Mouse (Mus musculus) CD8-positive naive resting alpha-beta T cell, adult 2 months (primary cell): Measurements from ENCODE around the gene Clk3.

Experiments
- DNase-seq, 2 experiments: peaks; one replicate each; pipeline ENCODE4 v3.0.0; 2022; ENCODE audit warnings: low read depth in 2 of 2, low spot score in 2 of 2

The Clk3 gene

DNA sequence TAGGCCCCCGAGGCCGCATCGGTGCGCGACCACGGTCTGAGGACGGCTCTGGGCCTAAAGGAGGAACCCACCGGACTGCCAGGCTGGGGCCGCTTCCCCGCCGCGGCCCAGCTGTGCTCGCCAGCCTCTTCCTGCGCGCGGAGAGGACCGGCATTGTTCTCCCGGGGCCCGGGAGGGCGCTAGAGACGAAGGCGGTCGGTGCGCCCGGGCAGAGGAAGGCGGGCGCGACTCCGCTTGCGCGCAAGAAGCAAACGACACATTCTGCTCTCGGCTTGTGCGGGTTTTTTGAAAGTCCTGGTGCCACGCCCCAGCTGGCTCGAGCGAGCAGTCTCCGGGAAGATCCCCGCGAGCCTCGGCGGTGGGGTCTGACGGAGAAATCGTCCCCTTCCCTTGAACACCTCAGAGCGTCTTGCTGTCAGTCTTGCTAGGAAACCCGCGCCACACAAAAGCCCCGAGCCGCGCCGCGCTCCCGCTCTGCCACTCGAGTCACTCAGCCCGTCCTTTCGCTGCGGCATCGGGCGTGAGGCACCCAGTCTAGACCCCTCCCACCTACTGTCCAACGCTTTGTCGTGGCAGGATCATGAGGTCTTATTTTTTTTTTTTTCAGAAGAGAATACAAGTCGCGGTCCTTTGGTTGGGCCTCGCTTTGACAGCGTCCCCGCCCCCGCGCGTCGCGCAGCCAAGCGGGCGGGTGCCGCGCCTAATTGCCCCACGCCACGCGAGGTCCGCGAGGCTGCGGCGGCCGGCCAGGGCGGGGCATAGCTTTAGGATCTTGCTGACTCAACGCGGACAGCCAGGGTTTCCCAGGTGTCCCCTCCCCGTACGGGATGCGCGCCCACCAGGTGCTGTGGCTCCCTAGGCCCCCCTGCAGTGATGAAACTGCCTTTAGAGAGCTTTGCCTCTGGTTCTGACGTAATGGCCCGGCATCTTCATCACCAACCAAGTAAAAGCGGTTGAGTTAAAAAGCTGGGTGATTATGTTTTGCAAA lies at the start of gene Clk3:
Gene Clk3 (minus strand): TSS at position 497 of the 988 bp plus-strand sequence.
- DNase-seq = peak; percentile 58 to 62

DNA sequence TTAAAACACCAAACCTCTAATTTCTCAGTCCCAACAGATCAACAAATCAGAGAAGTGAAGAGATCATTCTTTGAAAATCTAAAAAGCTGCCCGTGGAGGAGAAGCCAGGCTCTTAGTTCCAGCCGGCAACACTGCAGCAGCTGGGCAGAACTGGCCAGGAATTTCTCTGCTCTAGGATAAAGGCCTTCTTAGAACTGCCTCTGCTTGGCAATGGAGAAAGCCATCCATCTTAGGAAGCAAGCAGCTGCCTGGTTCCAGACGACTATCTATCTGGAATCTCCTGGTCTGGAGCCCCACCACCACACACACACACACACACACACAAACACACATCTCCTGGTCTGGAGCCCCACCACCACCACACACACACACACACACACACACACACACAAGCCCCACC lies 49.2 kb upstream of the Clk3 start:
- no peak for DNase-seq

DNA sequence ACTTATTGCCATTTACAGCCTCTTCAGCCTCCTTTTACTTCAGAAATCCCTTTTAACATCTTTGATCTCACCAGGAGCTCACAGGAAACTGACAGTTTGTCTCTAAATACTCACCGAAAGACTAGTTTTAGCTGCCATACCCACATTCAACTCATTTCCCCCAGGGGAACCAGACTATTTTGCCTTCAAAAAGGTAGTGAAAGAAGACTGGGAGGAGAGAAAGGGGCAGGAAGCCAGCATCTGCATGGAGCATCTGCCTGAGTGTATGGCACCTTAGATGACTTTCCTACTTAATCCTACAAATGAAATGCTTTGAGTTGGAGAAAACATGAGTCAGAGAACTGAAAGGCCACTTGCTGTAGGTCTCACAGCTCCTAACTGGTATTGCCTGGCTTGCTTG lies 48.4 kb upstream of the Clk3 start:
- DNase-seq = no peak

DNA sequence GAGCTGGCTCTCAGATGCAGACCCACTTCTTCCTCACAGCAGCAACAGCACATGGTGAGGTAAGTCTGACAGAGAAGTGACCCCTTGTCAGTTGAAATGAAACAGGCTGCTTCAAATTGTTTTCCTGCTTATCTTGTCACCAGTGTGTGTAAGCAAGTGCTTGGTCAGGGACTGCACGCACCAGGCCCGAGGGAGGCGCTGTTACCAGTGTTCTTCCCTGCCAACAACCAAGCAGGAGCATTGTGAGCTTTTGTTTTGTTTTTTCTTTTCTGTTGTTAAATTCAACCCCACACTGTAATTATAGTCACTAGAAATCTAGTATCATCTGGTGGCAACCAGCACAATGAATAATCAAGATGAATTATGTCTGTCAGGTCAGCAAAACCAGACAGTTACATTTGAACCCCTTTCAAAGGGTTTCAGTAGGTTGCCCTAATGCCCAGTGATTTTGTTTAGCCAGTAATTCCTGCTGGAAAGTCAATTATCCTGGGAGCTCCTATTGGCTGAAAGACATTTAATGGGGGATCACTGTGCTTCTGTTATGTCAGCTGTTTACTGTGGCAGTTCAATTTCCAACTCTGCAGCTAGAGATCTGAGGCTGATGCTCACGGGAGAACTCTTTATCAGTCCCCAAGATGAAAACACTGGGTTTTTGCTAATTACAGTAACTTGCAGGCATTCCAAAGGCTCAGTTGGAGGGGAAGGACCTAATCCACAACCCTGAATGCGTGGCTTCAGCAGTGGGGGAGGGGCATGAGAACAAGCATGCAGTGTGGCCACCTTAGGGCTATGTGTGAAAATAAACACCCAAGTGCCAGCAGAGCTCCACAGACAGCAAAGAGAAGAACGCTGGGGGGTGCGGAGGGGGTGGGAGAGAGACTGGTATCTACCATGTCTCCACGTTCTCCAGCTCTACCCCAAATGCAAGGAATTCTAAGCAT lies 46.4 kb upstream of the Clk3 start:
- no peak for DNase-seq

DNA sequence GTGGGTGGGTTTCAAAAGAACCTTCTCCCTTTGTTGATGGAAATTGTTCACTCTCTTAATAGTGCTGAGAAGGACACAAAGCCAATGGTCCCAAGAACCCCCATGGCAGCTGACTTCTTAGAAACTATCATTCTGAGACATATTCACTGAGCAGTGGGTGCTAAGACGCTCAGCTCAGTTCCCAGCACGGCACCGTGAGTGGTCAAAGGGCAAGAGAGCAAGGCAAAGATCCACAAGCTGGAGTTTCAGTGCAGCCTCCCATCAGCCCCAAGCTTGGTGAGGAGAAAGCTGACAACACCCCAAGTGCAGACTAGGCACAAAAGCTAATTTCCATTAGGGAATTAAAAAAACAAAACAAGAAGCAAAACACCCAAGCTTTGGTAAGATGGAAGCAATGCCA lies 45.0 kb upstream of the Clk3 start:
- DNase-seq = no peak

DNA sequence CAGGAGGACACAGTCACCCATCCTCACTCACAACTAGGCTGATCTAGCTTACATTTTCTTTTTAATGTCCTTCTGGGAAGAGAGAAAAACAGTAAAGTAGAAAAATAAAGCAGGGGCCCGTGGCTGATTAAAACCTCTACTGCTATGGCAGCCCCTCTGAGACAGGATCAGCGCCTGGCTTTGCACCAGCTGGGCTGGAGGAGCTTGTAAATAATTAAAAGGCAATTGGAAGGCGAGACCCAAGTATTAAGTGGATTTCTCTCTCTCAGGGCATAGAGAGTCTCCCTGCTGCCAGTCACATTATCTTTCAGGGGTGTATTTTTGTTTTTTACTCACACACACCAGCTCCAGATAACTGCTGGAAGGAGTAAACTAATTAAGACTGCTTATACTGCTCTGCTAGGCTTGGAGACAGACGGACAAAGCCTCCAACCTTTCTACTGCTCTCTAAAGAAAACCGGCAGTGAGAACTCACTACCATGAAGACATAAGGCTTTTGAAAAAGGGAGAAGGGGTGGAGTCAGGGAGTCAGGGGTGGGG lies 43.2 kb upstream of the Clk3 start:
- DNase-seq = no peak

DNA sequence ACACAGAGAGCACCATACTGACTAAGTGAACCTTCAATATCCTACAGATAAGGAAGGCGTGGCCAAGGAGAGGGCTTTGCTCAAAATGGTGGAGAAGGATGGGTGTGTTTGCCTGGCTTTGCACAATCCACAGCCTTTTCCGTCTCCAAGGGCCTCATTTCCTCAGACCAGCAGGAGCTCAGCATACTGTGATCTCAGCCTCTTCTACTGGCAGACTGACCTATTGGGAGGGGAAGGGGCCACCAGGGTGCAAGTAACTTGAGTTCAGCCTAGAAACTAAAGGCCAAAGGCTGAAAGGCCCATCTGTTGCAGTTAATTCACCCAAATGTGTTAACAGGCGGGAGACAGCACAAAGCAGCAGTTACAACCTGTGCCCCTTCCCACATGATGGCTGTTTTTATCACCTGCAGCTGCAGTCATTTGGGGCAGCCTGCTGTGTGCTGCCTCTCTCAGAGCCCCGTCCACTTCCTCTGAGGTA lies 41.6 kb upstream of the Clk3 start:
- no peak for DNase-seq

DNA sequence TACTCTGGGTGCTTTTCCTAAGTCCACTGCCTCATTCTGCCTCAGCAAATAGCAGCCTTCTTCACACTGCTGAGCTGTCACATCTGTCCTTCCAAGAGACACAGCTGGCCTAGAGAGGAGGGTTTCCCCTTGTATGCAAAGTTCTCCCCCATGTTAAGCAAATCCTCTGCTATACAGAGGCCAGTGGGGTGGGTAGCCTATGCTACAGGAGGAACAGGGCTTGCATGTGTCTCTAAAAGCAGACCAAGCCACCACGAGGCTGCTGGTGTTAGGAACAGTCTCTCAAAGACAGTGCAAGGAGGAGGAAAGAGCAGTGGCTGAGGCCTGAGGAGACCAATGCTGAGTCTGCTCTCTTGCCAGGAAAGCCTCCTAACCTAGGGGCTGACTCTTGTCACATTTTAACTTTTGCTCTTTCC lies 40.4 kb upstream of the Clk3 start:
- no peak for DNase-seq

DNA sequence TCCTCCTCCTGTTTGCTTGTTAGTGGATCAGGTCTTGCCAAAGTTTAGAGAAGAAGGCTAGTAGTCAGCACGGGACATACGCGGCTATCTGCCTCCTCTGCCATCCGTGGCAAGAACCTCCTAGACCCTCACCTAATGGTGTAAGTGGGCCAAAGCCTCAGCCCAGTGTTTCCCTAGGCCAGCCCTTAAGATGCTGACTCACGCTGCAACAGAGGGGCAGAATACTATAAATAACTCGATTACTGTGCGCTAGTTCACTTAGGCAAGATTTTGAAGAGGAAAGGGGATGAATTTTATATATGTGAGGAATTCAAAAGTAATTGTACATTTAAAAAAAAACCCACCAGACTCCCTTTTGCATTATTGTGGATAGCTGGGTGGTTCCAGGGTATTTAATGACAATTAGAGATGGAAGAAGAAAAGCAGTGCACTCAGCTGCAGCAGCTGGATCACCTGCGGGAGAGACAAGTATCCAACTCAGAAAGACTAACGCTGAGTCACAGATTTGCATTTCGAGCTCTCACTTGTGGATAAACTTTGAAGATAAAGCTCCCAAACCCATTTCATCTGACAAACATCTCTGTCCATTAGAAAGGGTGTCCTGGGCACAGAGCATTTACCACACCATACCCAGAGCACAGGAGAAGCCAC lies 39.6 kb upstream of the Clk3 start:
- DNase-seq = no peak

DNA sequence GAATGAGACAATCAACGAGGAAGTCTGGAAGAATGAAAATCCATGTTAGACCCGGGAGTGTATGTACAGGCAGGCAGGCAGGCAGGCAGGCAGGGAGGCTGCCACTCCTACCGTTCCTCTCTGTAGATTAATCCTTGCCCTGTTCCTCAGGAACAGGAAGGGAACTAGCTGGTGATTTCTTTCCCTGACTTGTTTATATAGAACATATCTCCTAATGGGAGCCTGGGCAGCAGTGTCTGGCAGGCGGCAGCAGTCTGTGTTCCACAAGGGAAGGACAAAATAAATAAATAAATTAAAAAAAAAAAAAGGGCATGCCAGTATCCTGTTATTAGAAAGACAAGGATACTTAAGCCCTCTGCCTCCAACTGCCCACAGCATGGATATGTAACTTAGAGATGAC lies 38.2 kb upstream of the Clk3 start:
- no peak for DNase-seq

DNA sequence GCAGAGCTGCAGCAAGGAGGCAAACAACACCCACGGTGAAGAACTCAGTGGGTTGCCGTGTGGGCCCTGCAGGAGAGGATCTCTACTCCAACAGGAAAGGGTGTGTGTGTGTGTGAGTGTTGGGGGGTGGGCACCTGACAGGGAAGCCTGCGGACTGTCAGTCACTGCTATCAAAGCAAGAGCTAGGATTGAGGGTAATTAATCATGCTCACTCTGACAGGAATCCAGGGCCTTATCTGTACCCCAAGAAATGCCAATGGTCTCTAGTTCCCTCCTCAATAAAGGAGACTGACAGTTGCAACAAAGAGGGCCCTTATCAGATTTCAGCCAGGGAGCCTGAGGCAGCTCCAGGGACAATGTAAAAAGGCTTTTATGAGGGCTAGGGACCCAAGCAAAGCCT lies 37.4 kb upstream of the Clk3 start:
- DNase-seq = no peak

DNA sequence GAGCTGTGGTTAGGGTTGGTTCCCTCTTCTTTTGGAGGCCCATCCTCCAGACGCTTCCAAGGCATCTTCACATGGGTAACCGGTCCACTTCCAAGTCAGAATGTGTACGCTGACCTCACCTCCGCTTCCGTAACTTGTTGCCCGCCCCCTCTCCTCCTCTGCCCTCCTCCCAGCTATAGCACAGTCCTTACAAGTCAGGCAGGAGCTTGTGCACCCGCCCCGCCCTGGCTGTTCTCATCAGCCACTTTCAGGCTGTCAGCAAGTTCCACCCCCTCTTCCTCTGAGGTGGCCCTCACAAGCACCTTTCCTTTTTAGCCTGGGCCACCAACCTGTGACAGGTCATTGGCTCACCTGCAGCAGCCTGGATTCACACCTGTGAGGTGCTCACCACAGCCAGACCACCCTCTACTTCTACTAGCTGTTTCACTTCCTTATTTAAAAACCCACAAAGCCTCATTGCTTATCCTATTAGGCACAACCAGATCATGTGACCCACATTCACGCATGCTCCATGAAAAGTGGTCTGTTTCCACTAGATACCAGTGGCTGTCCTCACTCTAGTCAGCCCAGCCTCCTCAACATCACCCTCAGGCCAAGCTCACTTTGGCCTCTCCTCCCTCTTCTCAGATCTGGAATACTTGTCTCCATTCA lies 34.8 kb upstream of the Clk3 start:
- DNase-seq = no peak

DNA sequence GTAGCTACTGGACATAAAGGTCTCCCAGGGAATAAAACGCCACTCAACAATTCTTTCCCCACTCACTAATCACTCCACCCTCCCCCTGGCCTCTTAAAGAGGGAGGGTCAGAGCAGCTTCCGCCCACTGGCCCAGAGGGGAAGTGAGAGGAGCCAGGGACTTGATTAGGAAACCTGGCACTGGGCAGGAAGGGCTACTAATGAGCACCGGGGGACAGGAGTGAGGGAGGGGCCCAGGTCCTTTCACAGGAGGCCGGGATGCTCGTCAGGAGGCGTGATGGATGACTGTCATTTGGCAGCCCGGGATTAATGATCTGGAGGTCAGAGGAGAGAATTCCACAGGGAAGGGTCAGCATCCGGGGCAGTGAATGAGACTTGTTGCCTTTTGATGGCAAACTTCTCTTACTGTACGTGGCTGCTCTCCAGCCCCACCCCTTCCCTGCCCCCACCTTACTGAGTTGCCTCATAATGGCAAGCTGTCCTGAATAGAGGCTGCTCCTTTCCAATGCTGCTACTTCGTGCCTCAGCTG lies 33.1 kb upstream of the Clk3 start:
- DNase-seq = no peak

DNA sequence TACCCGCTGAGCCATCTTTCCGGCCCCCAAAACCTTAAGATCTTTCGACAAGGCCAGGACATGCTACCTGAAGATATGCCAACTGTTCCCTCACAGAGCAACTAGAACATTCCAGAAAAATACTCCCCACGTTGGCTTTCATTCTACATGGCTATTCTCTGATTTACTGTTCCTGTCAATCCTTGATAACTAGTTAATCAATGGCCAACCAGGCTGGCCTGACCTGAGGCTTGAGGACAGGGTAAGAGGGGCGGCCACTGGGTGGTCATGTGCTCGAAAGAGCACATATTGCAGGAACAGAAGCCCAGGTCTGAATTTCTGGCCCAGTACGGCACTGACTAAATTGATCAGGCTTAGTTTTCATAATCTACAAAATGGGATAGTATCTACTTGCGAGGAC lies 31.8 kb upstream of the Clk3 start:
- DNase-seq = no peak

DNA sequence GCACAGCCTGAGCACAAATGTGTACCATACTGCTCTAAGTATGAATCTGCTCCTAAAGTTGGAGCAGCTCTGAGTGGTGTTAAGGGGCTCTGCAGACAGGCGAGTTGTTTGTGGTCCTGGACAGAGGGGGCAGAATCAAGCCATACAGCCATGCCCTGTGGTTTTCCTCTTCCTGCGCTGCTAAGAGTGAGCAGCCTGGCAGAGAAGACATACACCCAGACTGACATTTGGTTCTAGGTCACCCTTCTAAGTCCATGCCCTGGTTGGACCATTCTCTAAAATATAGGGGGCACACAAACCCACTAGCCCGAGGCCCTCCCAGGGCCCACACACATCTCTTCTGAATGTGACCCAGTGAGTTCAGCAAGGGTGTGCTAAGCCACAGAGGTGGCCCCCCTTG lies 24.1 kb upstream of the Clk3 start:
- DNase-seq = no peak

DNA sequence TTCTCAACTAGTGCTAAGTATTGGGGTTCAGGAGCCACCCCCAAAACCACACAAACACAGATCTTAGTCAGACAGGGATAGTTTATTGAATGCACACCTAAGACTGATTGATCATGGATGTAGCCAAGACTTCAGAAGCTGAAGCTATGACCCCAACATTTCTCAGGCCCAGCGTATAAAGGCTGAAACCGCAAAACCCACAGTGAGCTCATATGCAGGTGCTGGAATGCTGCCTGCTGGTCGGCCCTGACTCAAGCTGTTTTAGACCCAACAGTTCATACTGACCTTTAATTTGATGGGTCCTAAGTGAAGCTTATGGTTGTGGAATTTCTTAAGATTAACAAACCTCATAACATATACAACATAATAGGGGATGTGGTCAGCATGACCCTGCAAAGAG lies 17.0 kb upstream of the Clk3 start:
- DNase-seq = no peak

DNA sequence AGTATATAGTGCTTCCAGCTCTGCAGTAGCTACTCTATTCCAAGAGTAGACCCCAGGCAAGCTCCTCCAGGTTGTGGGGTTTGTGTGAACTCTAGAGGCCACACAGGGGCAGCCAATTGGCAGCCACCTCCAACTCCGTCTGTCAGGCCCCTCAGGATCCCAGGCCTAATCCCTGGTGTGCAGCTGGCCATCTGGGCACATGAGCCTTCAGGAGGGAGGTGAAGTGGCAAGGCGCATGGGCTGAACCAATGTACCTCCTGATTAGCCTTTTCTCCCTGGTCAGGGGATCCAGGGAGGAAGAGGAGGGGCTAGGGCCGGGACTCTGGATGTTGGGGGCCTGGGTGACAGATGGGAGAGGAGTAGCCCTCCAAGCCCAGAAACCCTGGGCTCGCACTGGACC lies 10.1 kb upstream of the Clk3 start:
- DNase-seq = no peak

DNA sequence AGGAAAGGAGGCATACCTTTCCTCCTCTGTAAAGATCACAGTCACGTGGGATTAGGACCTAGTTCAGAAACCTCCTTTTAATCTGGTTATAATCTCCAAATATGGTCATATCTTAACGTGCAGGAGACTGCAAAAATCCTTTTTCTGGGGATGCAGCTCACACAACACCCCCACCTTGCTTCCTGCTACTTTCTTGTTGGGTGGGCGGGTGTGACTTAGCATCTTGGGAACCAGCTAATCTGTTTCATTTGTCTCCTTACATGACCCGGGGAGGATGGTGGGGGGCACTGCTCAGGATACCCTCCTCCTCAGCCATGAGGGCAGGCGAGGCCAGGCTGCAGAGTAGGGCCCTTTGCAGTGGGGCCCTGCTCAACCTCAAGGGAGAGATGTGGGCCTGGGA lies 9.4 kb upstream of the Clk3 start:
- DNase-seq = no peak

DNA sequence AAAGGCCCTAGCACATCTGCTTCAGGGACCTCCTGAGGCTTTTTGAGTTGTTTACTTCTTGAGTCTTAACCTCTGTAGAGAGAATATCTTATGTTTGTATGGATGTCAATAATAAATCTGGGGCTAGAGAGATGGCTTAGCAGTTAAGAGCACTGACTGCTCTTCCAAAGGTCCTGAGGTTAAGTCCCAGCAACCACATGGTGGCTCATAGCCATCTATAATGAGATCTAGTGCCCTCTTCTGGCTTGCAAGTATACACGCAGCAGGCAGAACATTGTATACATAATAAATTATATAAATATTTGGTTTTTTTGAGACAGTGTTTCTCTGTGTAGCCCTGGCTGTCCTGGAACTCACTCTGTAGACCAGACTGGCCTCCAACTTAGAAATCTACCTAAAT lies 8.5 kb upstream of the Clk3 start:
- DNase-seq = peak in 1 of 2 experiments; percentile 35

DNA sequence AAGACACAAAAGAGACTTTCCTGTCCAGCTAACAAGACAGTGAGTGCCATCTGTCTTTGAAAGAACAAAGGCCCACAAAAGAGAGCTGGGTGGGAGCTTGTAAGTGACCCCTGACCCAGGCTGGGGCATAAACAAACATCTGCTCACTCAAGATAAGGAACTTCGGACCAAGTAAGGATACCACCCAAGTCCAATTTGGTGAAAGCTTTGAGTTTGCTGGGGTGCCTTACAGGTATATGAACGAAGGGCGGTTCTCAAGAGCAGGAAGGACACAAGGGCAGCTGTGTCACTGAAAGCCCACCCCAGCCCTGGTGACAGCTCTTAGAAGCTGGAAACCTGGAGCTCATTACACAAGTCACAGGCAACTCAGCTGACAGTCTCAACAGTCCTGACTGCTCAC lies 8.1 kb upstream of the Clk3 start:
- no peak for DNase-seq
